Mouse (Mus musculus) splenic B cell, adult 2 months (primary cell): ENCODE data around the gene Ctcf.

Source experiments
- DNase-seq: peaks from one replicate; pipeline ENCODE4 v3.0.0-alpha.2; 2011; ENCODE audit warnings: low read depth, low spot score
- H3K27me3 ChIP-seq: 2 replicates; pipeline ENCODE4 v1.6.1; 2012; ENCODE audit warnings: mild to moderate bottlenecking, low read length, moderate library complexity, mixed read lengths; ENCODE audit not compliant: control insufficient read depth, poor library complexity, insufficient read depth, severe bottlenecking
- H3K36me3 ChIP-seq: 2 replicates; pipeline ENCODE4 v1.6.1; 2012; ENCODE audit warnings: mild to moderate bottlenecking, low read length, moderate library complexity, mixed read lengths; ENCODE audit not compliant: control insufficient read depth, poor library complexity, insufficient read depth, severe bottlenecking

The Ctcf gene

GRCm38 (mm10) chr8:105697196-105697780 is 60.9 kb downstream of the Ctcf start:
- Histone ChIP-seq H3K27me3 (no peaks in the 10 kb centered on the region), H3K36me3 (peaks cover 22% of the 10 kb centered on the region)
- DNase-seq, result no peak

- H3K36me3 ChIP-seq, result peaks cover 17% of the 10 kb centered on the region
- no peak for DNase-seq
- no peaks in the 10 kb centered on the region for H3K27me3 ChIP-seq
Measured at GRCm38 (mm10) chr8:105698734-105699133, 62.4 kb downstream of the Ctcf start.

DNA sequence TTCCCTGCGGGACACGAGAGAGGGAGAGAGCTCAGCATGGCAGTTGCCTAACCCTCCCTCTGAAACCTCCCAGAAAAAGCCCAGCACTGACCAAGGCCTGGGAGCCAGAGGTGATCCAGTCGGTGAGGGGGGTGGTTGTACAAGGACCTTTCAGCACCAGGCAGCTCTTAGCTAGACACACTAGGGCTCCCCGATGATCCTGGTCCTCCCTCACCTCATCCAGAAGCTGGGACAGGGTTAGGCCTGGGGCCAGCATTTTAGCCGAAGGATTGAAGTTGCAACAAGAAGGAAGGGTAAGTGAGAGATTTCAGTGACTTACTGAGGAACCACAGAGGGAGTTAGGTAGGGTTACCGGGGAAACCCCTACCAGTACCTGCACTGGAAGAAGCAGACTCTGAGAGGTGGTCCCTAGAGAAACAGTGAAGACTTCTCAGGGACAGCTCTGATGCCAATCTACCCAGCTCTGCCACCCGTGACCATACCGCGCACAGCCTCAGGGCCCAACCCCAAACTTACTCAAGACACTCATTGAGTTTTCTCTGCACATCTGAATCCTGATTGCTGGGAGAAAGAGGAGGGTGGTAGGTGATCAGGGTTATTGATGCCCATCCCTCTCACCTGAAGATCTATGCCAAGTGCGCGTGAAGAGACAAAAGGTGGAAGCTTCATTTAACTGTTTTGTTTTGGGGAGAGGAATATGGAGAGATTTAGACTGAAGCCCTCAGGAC is 63.3 kb downstream of the Ctcf start:
- H3K36me3 ChIP-seq, result peaks cover 13% of the 10 kb centered on the region
- H3K27me3 ChIP-seq, result no peaks in the 10 kb centered on the region
- DNase-seq, result peak; percentile 36

DNA sequence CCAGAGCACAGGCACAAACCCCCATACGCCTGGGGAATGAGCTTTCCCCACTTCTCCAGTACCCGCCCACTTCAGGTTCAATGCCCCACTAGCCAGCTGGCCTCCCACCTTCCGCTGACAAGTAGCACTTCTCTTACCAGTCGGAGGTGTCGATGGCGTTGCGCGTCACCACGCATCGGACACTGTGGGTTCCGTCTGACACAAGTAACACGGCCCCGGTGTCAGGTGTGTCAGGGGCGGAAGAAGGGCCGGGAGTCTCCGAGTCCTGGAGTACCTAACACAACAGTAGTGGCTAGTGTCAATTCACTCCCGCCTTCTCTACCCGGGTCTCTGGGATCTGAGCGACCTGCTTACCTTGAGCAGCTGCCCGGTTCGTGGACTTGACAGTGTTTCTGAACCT is 64.2 kb downstream of the Ctcf start:
- DNase-seq, result peak; percentile 90
- Histone ChIP-seq H3K27me3 (no peaks in the 10 kb centered on the region), H3K36me3 (peaks cover 12% of the 10 kb centered on the region)

GRCm38 (mm10) chr8:105700966-105701824 is 64.8 kb downstream of the Ctcf start, which contains the start of the genes Acd and Pard6a:
Acd (minus strand) TSS chr8:105701102.
Pard6a (plus strand) TSS chr8:105701148.
- peak; percentile 97 for DNase-seq
- Histone ChIP-seq H3K27me3 (no peaks in the 10 kb centered on the region), H3K36me3 (peaks cover 11% of the 10 kb centered on the region)

DNA sequence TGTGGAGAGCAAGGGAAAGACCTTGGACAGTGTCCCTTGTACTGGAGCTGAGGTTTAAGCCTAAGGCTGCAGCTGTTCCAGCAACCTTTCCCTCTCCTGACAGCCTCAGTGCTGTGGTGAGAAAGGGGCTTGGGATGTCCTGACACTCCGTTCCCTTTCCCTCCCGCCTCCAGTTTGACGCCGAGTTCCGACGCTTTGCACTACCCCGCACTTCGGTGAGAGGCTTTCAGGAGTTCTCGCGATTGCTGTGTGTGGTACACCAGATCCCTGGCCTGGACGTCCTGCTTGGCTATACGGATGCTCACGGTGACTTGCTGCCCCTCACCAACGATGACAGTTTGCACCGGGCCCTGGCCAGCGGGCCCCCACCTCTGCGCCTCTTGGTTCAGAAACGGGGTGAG is 65.6 kb downstream of the Ctcf start:
- no peak for DNase-seq
- Histone ChIP-seq H3K27me3 (no peaks in the 10 kb centered on the region), H3K36me3 (peaks cover 6% of the 10 kb centered on the region)

DNA sequence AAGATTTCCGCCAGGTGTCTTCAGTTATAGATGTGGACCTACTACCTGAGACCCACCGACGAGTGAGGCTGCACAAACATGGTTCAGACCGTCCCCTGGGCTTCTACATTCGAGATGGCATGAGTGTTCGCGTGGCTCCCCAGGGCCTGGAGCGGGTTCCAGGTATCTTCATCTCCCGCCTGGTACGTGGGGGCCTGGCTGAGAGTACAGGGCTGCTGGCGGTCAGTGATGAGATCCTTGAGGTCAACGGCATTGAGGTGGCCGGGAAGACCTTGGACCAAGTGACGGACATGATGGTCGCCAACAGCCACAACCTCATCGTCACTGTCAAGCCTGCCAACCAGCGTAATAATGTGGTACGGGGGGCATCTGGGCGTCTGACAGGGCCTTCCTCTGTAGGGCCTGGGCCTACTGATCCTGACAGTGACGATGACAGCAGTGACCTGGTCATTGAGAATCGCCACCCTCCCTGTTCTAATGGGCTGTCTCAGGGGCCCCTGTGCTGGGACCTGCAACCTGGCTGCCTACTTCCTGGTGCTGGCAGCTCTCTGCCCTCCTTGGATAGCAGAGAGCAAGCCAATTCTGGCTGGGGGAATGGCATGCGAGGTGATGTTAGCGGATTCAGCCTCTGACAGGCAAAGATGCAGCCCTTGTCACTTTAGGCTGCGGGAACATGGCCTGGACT is 66.5 kb downstream of the Ctcf start:
- DNase-seq, result no peak
- Histone ChIP-seq H3K36me3 (peaks cover 4% of the 10 kb centered on the region), H3K27me3 (no peaks in the 10 kb centered on the region)

GRCm38 (mm10) chr8:105704146-105704812 is 67.9 kb downstream of the Ctcf start:
- Histone ChIP-seq H3K27me3 (no peaks in the 10 kb centered on the region), H3K36me3 (no peaks in the 10 kb centered on the region; the same call in 1 of the 2 replicates)
- DNase-seq, result no peak

- H3K36me3 ChIP-seq, result no peaks in the 10 kb centered on the region
- no peak for DNase-seq
- H3K27me3 ChIP-seq, result no peaks in the 10 kb centered on the region
Measured at GRCm38 (mm10) chr8:105704955-105705354, 68.6 kb downstream of the Ctcf start.

GRCm38 (mm10) chr8:105706426-105706825 is 70.1 kb downstream of the Ctcf start:
- Histone ChIP-seq H3K27me3 (no peaks in the 10 kb centered on the region), H3K36me3 (no peaks in the 10 kb centered on the region)
- DNase-seq, result no peak

GRCm38 (mm10) chr8:105707498-105708403 is 71.4 kb downstream of the Ctcf start, which contains the start of the genes 4933405L10Rik and Enkd1:
4933405L10Rik (plus strand) TSS chr8:105707655.
Enkd1 (minus strand) TSS chr8:105708210.
- DNase-seq, result peak; percentile 88
- no peaks in the 10 kb centered on the region for H3K27me3 ChIP-seq
- H3K36me3 ChIP-seq, result no peaks in the 10 kb centered on the region

GRCm38 (mm10) chr8:105708675-105709074 is 72.3 kb downstream of the Ctcf start:
- no peak for DNase-seq
- Histone ChIP-seq H3K36me3 (no peaks in the 10 kb centered on the region), H3K27me3 (no peaks in the 10 kb centered on the region)

- no peaks in the 10 kb centered on the region for H3K36me3 ChIP-seq
- DNase-seq, result no peak
- H3K27me3 ChIP-seq, result no peaks in the 10 kb centered on the region
Measured at GRCm38 (mm10) chr8:105709317-105709716, 72.9 kb downstream of the Ctcf start.
